Comparison of ENCODE assay signal across 9 mouse cellular contexts in genomic region chr8:104654984-104655383, GRCm38 (mm10). TPM values are rescaled to one million over a fixed set of nuclear protein-coding genes. Genes with fewer than 3 reads are reported as not detected.
DNase-seq lines count a peak whose midpoint lies in the region; ATAC-seq and TF ChIP-seq lines count a peak whose summit lies in the region.
"Had no signal": no experiment of that assay in that cellular context is flagged by ENCODE, and none has a peak within 500 bp of the region (broad histone marks: within the 10 kb centered on the region; RNA-seq: fewer than 3 reads in every experiment).

No protein-coding gene starts in this region.

- no peak overlapping the region for H3K9ac ChIP-seq in heart, postnatal 0 days (replicated peaks; ENCODE audit: low read depth, low read length)
- no peak overlapping the region for H3K9ac ChIP-seq in liver, embryonic 14.5 days (replicated peaks)
- H3K9ac ChIP-seq in neural tube, embryonic 14.5 days (replicated peaks; ENCODE audit: low read depth, low read length), result no peak overlapping the region
- H3K9ac ChIP-seq: heart, embryonic 13.5 days had no signal

- H3K4me2 ChIP-seq in heart, postnatal 0 days (ENCODE audit: low read depth, low read length), result no peak overlapping the region
- no peak overlapping the region for H3K4me2 ChIP-seq in liver, embryonic 14.5 days (ENCODE audit: low read depth)
- no peak overlapping the region for H3K4me2 ChIP-seq in neural tube, embryonic 14.5 days (ENCODE audit: low read depth, low read length)
- H3K4me2 ChIP-seq: heart, embryonic 13.5 days had no signal

- no peaks in the 10 kb centered on the region for H3K9me3 ChIP-seq in embryonic facial prominence, embryonic 10.5 days
- no peaks in the 10 kb centered on the region for H3K9me3 ChIP-seq in heart, postnatal 0 days (replicated peaks; ENCODE audit: control insufficient read depth, low read length)
- no peaks in the 10 kb centered on the region for H3K9me3 ChIP-seq in liver, embryonic 14.5 days (ENCODE audit: control insufficient read depth, low read length)
- H3K9me3 ChIP-seq in neural tube, embryonic 14.5 days (ENCODE audit: control insufficient read depth, low read length), result no peaks in the 10 kb centered on the region
- H3K9me3 ChIP-seq: heart, embryonic 13.5 days had no signal

- TF ChIP-seq EP300 in heart, postnatal 0 days (IDR thresholded peaks at IDR 0.05; ENCODE audit: low read depth), result no peak
- TF ChIP-seq EP300 in liver, embryonic 14.5 days (IDR thresholded peaks at IDR 0.05; ENCODE audit: low read depth), result no peak

- H3K4me3 ChIP-seq in embryonic facial prominence, embryonic 10.5 days, result no peak overlapping the region
- no peak overlapping the region for H3K4me3 ChIP-seq in heart, postnatal 0 days (ENCODE audit: low read depth, low read length)
- no peak overlapping the region for H3K4me3 ChIP-seq in liver, embryonic 14.5 days (ENCODE audit: insufficient read depth in 1 of 2, low read depth in 2 of 2, low read length in 2 of 2)
- no peak overlapping the region for H3K4me3 ChIP-seq in neural tube, embryonic 14.5 days (ENCODE audit: low read depth, low read length)
- H3K4me3 ChIP-seq: heart, embryonic 13.5 days had no signal

- H3K27me3 ChIP-seq in embryonic facial prominence, embryonic 10.5 days (replicated peaks; ENCODE audit: low read depth, poor library complexity, severe bottlenecking), result no peaks in the 10 kb centered on the region; the same call in 1 of the 2 replicates
- H3K27me3 ChIP-seq in heart, postnatal 0 days (ENCODE audit: control insufficient read depth, insufficient read depth, low read length), result no peaks in the 10 kb centered on the region
- H3K27me3 ChIP-seq in liver, embryonic 14.5 days (ENCODE audit: control insufficient read depth, insufficient read depth, low read length), result no peaks in the 10 kb centered on the region
- H3K27me3 ChIP-seq in neural tube, embryonic 14.5 days (ENCODE audit: control insufficient read depth, insufficient read depth, low read length), result no peaks in the 10 kb centered on the region

- 7% methylated on average over 3 of the region's 3 CpGs for WGBS in embryonic facial prominence, embryonic 10.5 days
- WGBS in heart, postnatal 0 days, result 3% methylated on average over 3 of the region's 3 CpGs
- WGBS in liver, embryonic 14.5 days (ENCODE audit: insufficient replicate concordance), result 7% methylated on average over 3 of the region's 3 CpGs
- WGBS in neural tube, embryonic 14.5 days, result 1% methylated on average over 3 of the region's 3 CpGs

- ATAC-seq in activated CD4-positive, CD25-positive, alpha-beta regulatory T cell, adult 4 months, result peak; percentile 100
- ATAC-seq in heart, postnatal 0 days (ENCODE audit: insufficient read depth, low read depth), result peak; percentile 60
- no peak for ATAC-seq in liver, embryonic 14.5 days (ENCODE audit: insufficient read depth)
- peak; percentile 92 for ATAC-seq in neural tube, embryonic 14.5 days (ENCODE audit: low read depth)

- peak; percentile 89 for DNase-seq in CD4-positive helper T cell, adult 2 months (ENCODE audit: low read depth, low spot score)
- DNase-seq in embryonic facial prominence, embryonic 10.5 days (ENCODE audit: low spot score), result peak; percentile 75
- peak; percentile 90 for DNase-seq in heart, postnatal 0 days (ENCODE audit: low spot score)
- peak; percentile 83 to 88 for DNase-seq in kidney, postnatal 25 days
- DNase-seq in liver, embryonic 14.5 days (ENCODE audit: low read depth in 3 of 3, low spot score in 3 of 3), result peak; percentile 57 to 61 (median 58)
- DNase-seq in thymus, adult 18-20 months, result peak; percentile 38 to 51

- no peak overlapping the region for H3K27ac ChIP-seq in embryonic facial prominence, embryonic 10.5 days (replicated peaks)
- H3K27ac ChIP-seq in heart, postnatal 0 days (ENCODE audit: low read depth), result no peak overlapping the region
- H3K27ac ChIP-seq in liver, embryonic 14.5 days, result no peak overlapping the region
- H3K27ac ChIP-seq in neural tube, embryonic 14.5 days (ENCODE audit: low read depth, low read length), result no peak overlapping the region
- H3K27ac ChIP-seq: heart, embryonic 13.5 days had no signal

- TF ChIP-seq CTCF in heart, postnatal 0 days (IDR thresholded peaks at IDR 0.05; ENCODE audit: low read depth), result peak; percentile 96
- peak; percentile 88 for TF ChIP-seq CTCF in liver, embryonic 14.5 days (IDR thresholded peaks at IDR 0.05; ENCODE audit: low read depth)

- no peaks in the 10 kb centered on the region for H3K36me3 ChIP-seq in embryonic facial prominence, embryonic 10.5 days (replicated peaks)
- H3K36me3 ChIP-seq in heart, postnatal 0 days (replicated peaks; ENCODE audit: control insufficient read depth, insufficient read depth, low read length), result no peaks in the 10 kb centered on the region
- no peaks in the 10 kb centered on the region for H3K36me3 ChIP-seq in liver, embryonic 14.5 days (replicated peaks; ENCODE audit: control insufficient read depth, insufficient read depth, low read depth)
- H3K36me3 ChIP-seq in neural tube, embryonic 14.5 days (ENCODE audit: control insufficient read depth, insufficient read depth, low read length), result no peaks in the 10 kb centered on the region
- H3K36me3 ChIP-seq: heart, embryonic 13.5 days had no signal

- no peaks in the 10 kb centered on the region for H3K4me1 ChIP-seq in embryonic facial prominence, embryonic 10.5 days
- H3K4me1 ChIP-seq in heart, postnatal 0 days (ENCODE audit: control insufficient read depth, insufficient read depth), result no peaks in the 10 kb centered on the region
- H3K4me1 ChIP-seq in liver, embryonic 14.5 days (replicated peaks; ENCODE audit: control insufficient read depth in 2 of 2, insufficient read depth in 2 of 2, low read length in 1 of 2), result no peaks in the 10 kb centered on the region
- no peaks in the 10 kb centered on the region for H3K4me1 ChIP-seq in neural tube, embryonic 14.5 days (ENCODE audit: control insufficient read depth, insufficient read depth, low read length)
- H3K4me1 ChIP-seq: heart, embryonic 13.5 days had no signal

RNA-seq across cellular contexts. Expression of gene Ciao2b, which starts 13.2 kb away (rescaled TPM):
- polyA plus RNA-seq in activated CD4-positive, CD25-positive, alpha-beta regulatory T cell, adult 4 months (2017; shearing (Covaris generic)), result 100 to 1,000 TPM; 102 to 109 TPM
- polyA plus RNA-seq in embryonic facial prominence, embryonic 10.5 days (2016; fragmentation: Nextera tagmentation; extraction: Ambion mirVana), result 97.6 and 98.6 TPM in 2 replicates
- 132 and 184 TPM in 2 replicates for total RNA-seq in heart, postnatal 0 days (2014; rRNA removed; ENCODE audit: low replicate concordance)
- 141 and 147 TPM in 2 replicates for polyA plus RNA-seq in heart, postnatal 0 days (2015; fragmentation: Nextera tagmentation; extraction: Ambion mirVana)
- polyA plus RNA-seq in liver, embryonic 14.5 days (2012; rRNA removed), result 33.2 and 38.5 TPM in 2 replicates
- 49.6 and 50.3 TPM in 2 replicates for polyA plus RNA-seq in liver, embryonic 14.5 days (2014; fragmentation: Nextera tagmentation; extraction: Ambion mirVana)
- 108 and 120 TPM in 2 replicates for polyA plus RNA-seq in neural tube, embryonic 14.5 days (2014; fragmentation: Nextera tagmentation; extraction: Ambion mirVana)

RNA-seq across cellular contexts. Expression of gene Rrad, which starts 23.9 kb away (rescaled TPM):
- 10 to 100 TPM; 11.4 to 16.2 TPM for polyA plus RNA-seq in activated CD4-positive, CD25-positive, alpha-beta regulatory T cell, adult 4 months (2017; shearing (Covaris generic))
- polyA plus RNA-seq in embryonic facial prominence, embryonic 10.5 days (2016; fragmentation: Nextera tagmentation; extraction: Ambion mirVana), result 0.92 and 1.3 TPM in 2 replicates
- total RNA-seq in heart, postnatal 0 days (2014; rRNA removed; ENCODE audit: low replicate concordance), result 197 and 317 TPM in 2 replicates
- polyA plus RNA-seq in heart, postnatal 0 days (2015; fragmentation: Nextera tagmentation; extraction: Ambion mirVana), result 235 and 284 TPM in 2 replicates
- polyA plus RNA-seq in liver, embryonic 14.5 days (2012; rRNA removed), result 0.21 and 0.25 TPM in 2 replicates
- polyA plus RNA-seq in liver, embryonic 14.5 days (2014; fragmentation: Nextera tagmentation; extraction: Ambion mirVana), result 0.10 and 0.54 TPM in 2 replicates
- polyA plus RNA-seq in neural tube, embryonic 14.5 days (2014; fragmentation: Nextera tagmentation; extraction: Ambion mirVana), result 1.6 and 3.6 TPM in 2 replicates

RNA-seq across cellular contexts. Expression of gene Cdh16, which starts 30.8 kb away (rescaled TPM):
- polyA plus RNA-seq in activated CD4-positive, CD25-positive, alpha-beta regulatory T cell, adult 4 months (2017; shearing (Covaris generic)), result not detected
- polyA plus RNA-seq in embryonic facial prominence, embryonic 10.5 days (2016; fragmentation: Nextera tagmentation; extraction: Ambion mirVana), result not detected in 2 replicates
- total RNA-seq in heart, postnatal 0 days (2014; rRNA removed; ENCODE audit: low replicate concordance), result 8.3 and 8.9 TPM in 2 replicates
- polyA plus RNA-seq in heart, postnatal 0 days (2015; fragmentation: Nextera tagmentation; extraction: Ambion mirVana), result 11.4 and 13.1 TPM in 2 replicates
- polyA plus RNA-seq in liver, embryonic 14.5 days (2012; rRNA removed), result 0.01 and 0.02 TPM in 2 replicates
- polyA plus RNA-seq in liver, embryonic 14.5 days (2014; fragmentation: Nextera tagmentation; extraction: Ambion mirVana), result not detected in 2 replicates
- not detected in 2 replicates for polyA plus RNA-seq in neural tube, embryonic 14.5 days (2014; fragmentation: Nextera tagmentation; extraction: Ambion mirVana)

Comparison
In these comparisons a context has a peak if more than half of its experiments do, and no peak if none do; other contexts are left out.
1. RNA of gene Rrad, which starts 23.9 kb away (polyA plus RNA-seq): 235 to 284 TPM in heart, postnatal 0 days; 11.4 to 16.2 TPM in activated CD4-positive, CD25-positive, alpha-beta regulatory T cell, adult 4 months, 1.6 to 3.6 TPM in neural tube, embryonic 14.5 days, 0.92 to 1.3 TPM in embryonic facial prominence, embryonic 10.5 days and 0.10 to 0.54 TPM in liver, embryonic 14.5 days; every median in the first group is over 10 times any median in the second.
2. RNA of gene Cdh16, which starts 30.8 kb away (polyA plus RNA-seq): 11.4 to 13.1 TPM in heart, postnatal 0 days; not detected in neural tube, embryonic 14.5 days, 0.01 to 0.02 TPM in liver, embryonic 14.5 days, not detected in activated CD4-positive, CD25-positive, alpha-beta regulatory T cell, adult 4 months and not detected in embryonic facial prominence, embryonic 10.5 days; every median in the first group is over 10 times any median in the second.
3. Peak in every context shown above with its lines, with median percentiles within 50 percentile points of each other: DNase-seq.